ENCODE assay signal across 28 mouse cellular contexts in genomic region chr6:139135693-139136092, GRCm38 (mm10).
"Had no signal": no experiment of that assay in that cellular context is flagged by ENCODE, and none has a peak within 500 bp of the region (broad histone marks: within the 10 kb centered on the region; RNA-seq: fewer than 3 reads in every experiment).

No protein-coding gene starts in this region.

- H3K4me3 ChIP-seq: embryonic facial prominence, embryonic 12.5 days; embryonic facial prominence, embryonic 15.5 days; erythroblast, embryonic 14.5 days; forebrain, embryonic 10.5 days; forebrain, embryonic 12.5 days; forebrain, embryonic 13.5 days; forebrain, embryonic 15.5 days; gastrocnemius, adult 2 months; heart, adult 2 months; heart, embryonic 10.5 days had no signal

- H3K36me3 ChIP-seq: embryonic facial prominence, embryonic 12.5 days; embryonic facial prominence, embryonic 15.5 days; forebrain, embryonic 10.5 days; forebrain, embryonic 12.5 days; forebrain, embryonic 15.5 days; heart, embryonic 10.5 days had no signal

- ATAC-seq: forebrain, embryonic 13.5 days; forebrain, embryonic 14.5 days; forebrain, embryonic 15.5 days; forebrain, embryonic 16.5 days; forebrain, postnatal 0 days had no signal

- H3K9me3 ChIP-seq: embryonic facial prominence, embryonic 12.5 days; embryonic facial prominence, embryonic 15.5 days; forebrain, embryonic 10.5 days; forebrain, embryonic 12.5 days; forebrain, embryonic 13.5 days; forebrain, embryonic 15.5 days; heart, embryonic 10.5 days had no signal

- DNase-seq: cerebellum, adult 2 months; cerebellum, adult 8-10 months; cerebellum, adult 9-10 months; cerebellum, adult 9-11 months; cerebellum, postnatal 10 days; cerebellum, postnatal 14 days; cerebellum, postnatal 25 days; cerebellum, postnatal 36 days; embryo, embryonic 11 days; forebrain, postnatal 0 days; gastrocnemius, adult 2 months; gastrocnemius, postnatal 10 days; gastrocnemius, postnatal 14 days; gastrocnemius, postnatal 25 days; gastrocnemius, postnatal 36 days; heart, adult 11 months; heart, adult 18-20 months; heart, adult 2 months had no signal

- H3K4me2 ChIP-seq: embryonic facial prominence, embryonic 12.5 days; embryonic facial prominence, embryonic 15.5 days; forebrain, embryonic 12.5 days; forebrain, embryonic 13.5 days; forebrain, embryonic 15.5 days had no signal

- H3K27ac ChIP-seq: embryonic facial prominence, embryonic 12.5 days; embryonic facial prominence, embryonic 15.5 days; forebrain, embryonic 10.5 days; forebrain, embryonic 12.5 days; forebrain, embryonic 13.5 days; forebrain, embryonic 15.5 days; gastrocnemius, adult 2 months; heart, adult 2 months; heart, embryonic 10.5 days had no signal

- H3K4me1 ChIP-seq: embryonic facial prominence, embryonic 12.5 days; embryonic facial prominence, embryonic 15.5 days; forebrain, embryonic 10.5 days; forebrain, embryonic 12.5 days; forebrain, embryonic 13.5 days; forebrain, embryonic 15.5 days; heart, embryonic 10.5 days had no signal

- H3K9ac ChIP-seq: embryonic facial prominence, embryonic 12.5 days; embryonic facial prominence, embryonic 15.5 days; forebrain, embryonic 12.5 days; forebrain, embryonic 13.5 days; forebrain, embryonic 15.5 days; forebrain, postnatal 0 days had no signal

- H3K27me3 ChIP-seq: embryonic facial prominence, embryonic 12.5 days; embryonic facial prominence, embryonic 15.5 days; forebrain, embryonic 12.5 days; forebrain, embryonic 13.5 days; forebrain, embryonic 15.5 days had no signal
